Mouse (Mus musculus): ENCODE measurements at regions not wholly inside any gene's neighbourhood (a gene's known extent, or its start where the extent isn't known, plus 50 kb on each side); places are given as distances from the start of the nearest gene placed in this dataset.

- H3K9ac ChIP-seq (ENCODE audit: low read depth, low read length) = no peak overlapping the region
- 79% methylated on average over 10 of the region's 10 CpGs for whole genome bisulfite sequencing
- no peaks in the 10 kb centered on the region for H3K27me3 ChIP-seq (ENCODE audit: control insufficient read depth, insufficient read depth, low read length)
- DNase-seq (ENCODE audit: extremely low read depth, low read depth, low spot score) = no peak
- H3K79me2 ChIP-seq (ENCODE audit: control insufficient read depth, insufficient read depth, low read length) = no peaks in the 10 kb centered on the region
- H3K36me3 ChIP-seq (ENCODE audit: control insufficient read depth, insufficient read depth, low read length) = no peaks in the 10 kb centered on the region
- TF ChIP-seq CTCF (IDR thresholded peaks at IDR 0.05; ENCODE audit: low read depth, low read length) (no peak), POLR2A (IDR thresholded peaks at IDR 0.05; ENCODE audit: extremely low read depth, insufficient read depth, low read length) (no peak)
- no peaks in the 10 kb centered on the region for H3K4me1 ChIP-seq (ENCODE audit: control insufficient read depth, insufficient read depth, low read length)
- H3K4me3 ChIP-seq (ENCODE audit: insufficient read depth, low read depth, low read length) = no peak overlapping the region
- no peak overlapping the region for H3K27ac ChIP-seq (replicated peaks; ENCODE audit: insufficient read depth, low read depth, low read length)
These were observed 56.4 kb downstream of the Cd24a start for GRCm38 (mm10) chr10:43634371-43635080.

- no peaks in the 10 kb centered on the region for H3K4me1 ChIP-seq (ENCODE audit: control insufficient read depth, insufficient read depth, low read length)
- H3K9ac ChIP-seq (ENCODE audit: low read depth, low read length) = no peak overlapping the region
- H3K4me3 ChIP-seq (ENCODE audit: insufficient read depth, low read depth, low read length) = no peak overlapping the region
- no peak overlapping the region for H3K27ac ChIP-seq (replicated peaks; ENCODE audit: insufficient read depth, low read depth, low read length)
- no peaks in the 10 kb centered on the region for H3K27me3 ChIP-seq (ENCODE audit: control insufficient read depth, insufficient read depth, low read length)
- no peaks in the 10 kb centered on the region for H3K36me3 ChIP-seq (ENCODE audit: control insufficient read depth, insufficient read depth, low read length)
- WGBS = 76% methylated on average over 14 of the region's 14 CpGs
- no peaks in the 10 kb centered on the region for H3K79me2 ChIP-seq (ENCODE audit: control insufficient read depth, insufficient read depth, low read length)
- TF ChIP-seq CTCF (IDR thresholded peaks at IDR 0.05; ENCODE audit: low read depth, low read length) (no peak), POLR2A (IDR thresholded peaks at IDR 0.05; ENCODE audit: extremely low read depth, insufficient read depth, low read length) (no peak)
- DNase-seq (ENCODE audit: extremely low read depth, low read depth, low spot score) = no peak
These were observed 63.3 kb downstream of the Cd24a start for GRCm38 (mm10) chr10:43641169-43641945.

- no peaks in the 10 kb centered on the region for H3K36me3 ChIP-seq (ENCODE audit: control insufficient read depth, insufficient read depth, low read length)
- no peaks in the 10 kb centered on the region for H3K4me1 ChIP-seq (ENCODE audit: control insufficient read depth, insufficient read depth, low read length)
- no peaks in the 10 kb centered on the region for H3K79me2 ChIP-seq (ENCODE audit: control insufficient read depth, insufficient read depth, low read length)
- H3K27ac ChIP-seq (replicated peaks; ENCODE audit: insufficient read depth, low read depth, low read length) = no peak overlapping the region
- no peak overlapping the region for H3K9ac ChIP-seq (ENCODE audit: low read depth, low read length)
- TF ChIP-seq POLR2A (IDR thresholded peaks at IDR 0.05; ENCODE audit: extremely low read depth, insufficient read depth, low read length) (no peak), CTCF (IDR thresholded peaks at IDR 0.05; ENCODE audit: low read depth, low read length) (no peak)
- H3K27me3 ChIP-seq (ENCODE audit: control insufficient read depth, insufficient read depth, low read length) = no peaks in the 10 kb centered on the region
- 69% methylated on average over 4 of the region's 4 CpGs for WGBS
- H3K4me3 ChIP-seq (ENCODE audit: insufficient read depth, low read depth, low read length) = no peak overlapping the region
- no peak for DNase-seq (ENCODE audit: extremely low read depth, low read depth, low spot score)
These were observed 68.2 kb downstream of the Cd24a start for GRCm38 (mm10) chr10:43646326-43646725.

DNA sequence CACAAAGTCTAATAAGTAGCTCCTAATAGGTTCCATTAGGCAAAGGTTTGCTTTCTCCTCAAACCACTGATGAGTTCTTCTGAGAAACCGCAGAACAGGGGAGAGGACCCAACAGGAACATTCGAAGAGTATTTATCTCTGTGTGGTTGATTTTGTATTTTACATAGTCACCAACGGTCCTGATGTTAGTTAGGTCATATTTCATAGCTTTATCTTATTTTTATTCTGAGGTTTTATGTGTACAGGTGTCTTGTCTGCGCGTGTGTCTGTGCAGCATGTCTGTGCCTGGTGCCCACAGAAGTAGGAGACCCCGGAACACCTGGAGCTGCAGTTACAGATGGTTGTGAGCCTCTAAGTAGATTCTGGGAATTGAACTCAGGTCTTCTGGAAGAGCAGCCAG lies 68.9 kb downstream of the Cd24a start:
- Histone ChIP-seq H3K27me3 (ENCODE audit: control insufficient read depth, insufficient read depth, low read length) (no peaks in the 10 kb centered on the region), H3K4me1 (ENCODE audit: control insufficient read depth, insufficient read depth, low read length) (no peaks in the 10 kb centered on the region), H3K9ac (ENCODE audit: low read depth, low read length) (no peak overlapping the region), H3K36me3 (ENCODE audit: control insufficient read depth, insufficient read depth, low read length) (no peaks in the 10 kb centered on the region), H3K79me2 (ENCODE audit: control insufficient read depth, insufficient read depth, low read length) (no peaks in the 10 kb centered on the region), H3K27ac (replicated peaks; ENCODE audit: insufficient read depth, low read depth, low read length) (no peak overlapping the region), H3K4me3 (ENCODE audit: insufficient read depth, low read depth, low read length) (no peak overlapping the region)
- no peak for DNase-seq (ENCODE audit: extremely low read depth, low read depth, low spot score)
- TF ChIP-seq CTCF (IDR thresholded peaks at IDR 0.05; ENCODE audit: low read depth, low read length) (no peak), POLR2A (IDR thresholded peaks at IDR 0.05; ENCODE audit: extremely low read depth, insufficient read depth, low read length) (no peak)
- 90% methylated on average over 6 of the region's 6 CpGs for WGBS

- WGBS = 80% methylated on average over 5 of the region's 5 CpGs
- Histone ChIP-seq H3K4me1 (ENCODE audit: control insufficient read depth, insufficient read depth, low read length) (no peaks in the 10 kb centered on the region), H3K36me3 (ENCODE audit: control insufficient read depth, insufficient read depth, low read length) (no peaks in the 10 kb centered on the region), H3K4me3 (ENCODE audit: insufficient read depth, low read depth, low read length) (no peak overlapping the region), H3K27me3 (ENCODE audit: control insufficient read depth, insufficient read depth, low read length) (no peaks in the 10 kb centered on the region), H3K9ac (ENCODE audit: low read depth, low read length) (no peak overlapping the region), H3K27ac (replicated peaks; ENCODE audit: insufficient read depth, low read depth, low read length) (no peak overlapping the region), H3K79me2 (ENCODE audit: control insufficient read depth, insufficient read depth, low read length) (no peaks in the 10 kb centered on the region)
- no peak for DNase-seq (ENCODE audit: extremely low read depth, low read depth, low spot score)
- TF ChIP-seq CTCF (IDR thresholded peaks at IDR 0.05; ENCODE audit: low read depth, low read length) (no peak), POLR2A (IDR thresholded peaks at IDR 0.05; ENCODE audit: extremely low read depth, insufficient read depth, low read length) (no peak)
These were observed 70.1 kb downstream of the Cd24a start for GRCm38 (mm10) chr10:43648186-43648585.
